Mouse (Mus musculus) gastrocnemius, postnatal 4 days (tissue): ENCODE results near the gene Sapcd2. TPM values are rescaled to one million over a fixed set of nuclear protein-coding genes. Genes with fewer than 3 reads are reported as not detected.
A peak's percentile ranks its signal among the peaks of the same experiment; 100 is the strongest.

ENCODE experiments used
- DNase-seq, 2 experiments: peaks; one replicate each; pipeline ENCODE4 v3.0.0; 2021 to 2022; ENCODE audit warnings: low spot score in 2 of 2, mixed read lengths in 2 of 2
- long read RNA-seq, 2 experiments: library from polyadenylated mRNA; stranded (forward); transcript quantifications; one replicate each; pipeline ENCODE4 v2.0.0; 2021
- total RNA-seq, 2 experiments: library from RNA; stranded (reverse); gene quantifications; 2 replicates each; pipeline ENCODE4 v1.2.3; 2021

Sapcd2 gene
- total RNA-seq = 1 to 10 TPM; 6.2 TPM
- long read RNA-seq, experiment 1, partial matches to known transcripts = 2 of 12 reads
- long read RNA-seq, experiment 1, other reads (novel, unspliced or antisense) = 5 of 12 reads
- long read RNA-seq, experiment 2, partial matches to known transcripts = 5 of 14 reads
- long read RNA-seq, experiment 2, other reads (novel, unspliced or antisense) = 2 of 14 reads

- DNase-seq = peak; percentile 60 to 82
Observed at GRCm38 (mm10) chr2:25371764-25372643, at the start of gene Sapcd2. Sapcd2 (plus strand) TSS chr2:25372321.

DNA sequence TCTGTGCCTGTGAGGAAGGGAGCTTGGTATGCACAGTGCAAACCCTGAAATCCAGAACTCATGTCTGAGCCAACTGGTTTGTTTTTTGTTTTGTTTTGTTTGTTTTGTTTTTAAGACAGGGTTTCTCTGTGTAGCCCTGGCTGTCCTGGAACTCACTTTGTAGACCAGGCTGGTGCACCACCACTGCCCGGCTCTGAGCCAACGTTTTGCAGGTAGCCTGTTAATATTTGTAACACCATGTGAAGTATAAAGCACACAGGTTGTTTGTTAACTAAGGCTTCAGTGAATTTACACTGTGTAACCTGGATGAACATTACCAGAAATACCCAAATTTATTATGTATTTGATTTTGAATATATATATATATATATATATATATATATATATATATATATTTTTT, 46.1 kb upstream of the Sapcd2 start:
- no peak for DNase-seq

DNA sequence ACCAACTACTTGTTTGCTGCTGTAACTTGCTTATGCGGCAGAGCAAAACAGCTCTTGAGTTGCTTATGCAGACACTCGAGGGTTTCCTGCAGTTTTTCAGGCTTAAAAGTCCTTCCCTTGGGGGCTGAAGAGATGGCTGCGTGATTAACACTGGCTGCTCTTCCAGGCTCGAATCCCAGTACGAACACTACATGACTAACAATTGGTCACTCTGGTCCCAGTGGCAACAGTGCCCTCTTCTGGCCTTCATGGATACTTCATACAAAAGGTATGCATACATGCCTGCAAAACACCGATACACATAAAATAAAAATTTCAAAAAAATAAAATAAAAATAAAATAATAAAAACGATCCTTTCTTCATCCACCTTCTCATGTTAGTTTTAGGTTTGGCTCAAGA, 43.7 kb upstream of the Sapcd2 start:
- DNase-seq = no peak

DNA sequence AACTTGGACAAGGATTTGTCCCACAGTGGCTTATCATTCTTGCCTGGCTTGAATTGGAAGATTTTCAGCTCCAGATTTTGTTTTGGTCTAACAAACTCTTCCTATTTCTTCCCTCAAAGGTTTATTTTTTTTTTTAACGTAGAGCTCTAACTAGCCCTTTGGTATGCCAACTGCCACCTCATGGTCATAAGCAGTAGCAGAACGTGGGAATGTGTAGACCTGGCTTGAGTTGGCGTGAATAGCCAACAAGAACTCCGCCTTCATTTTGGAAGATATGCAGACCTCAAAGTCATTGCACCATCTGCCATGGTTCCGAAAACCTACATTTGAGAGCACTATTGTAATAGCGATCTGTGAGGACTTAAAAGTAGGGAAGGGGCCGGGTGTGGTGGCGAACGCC, 40.7 kb upstream of the Sapcd2 start:
- no peak for DNase-seq

DNA sequence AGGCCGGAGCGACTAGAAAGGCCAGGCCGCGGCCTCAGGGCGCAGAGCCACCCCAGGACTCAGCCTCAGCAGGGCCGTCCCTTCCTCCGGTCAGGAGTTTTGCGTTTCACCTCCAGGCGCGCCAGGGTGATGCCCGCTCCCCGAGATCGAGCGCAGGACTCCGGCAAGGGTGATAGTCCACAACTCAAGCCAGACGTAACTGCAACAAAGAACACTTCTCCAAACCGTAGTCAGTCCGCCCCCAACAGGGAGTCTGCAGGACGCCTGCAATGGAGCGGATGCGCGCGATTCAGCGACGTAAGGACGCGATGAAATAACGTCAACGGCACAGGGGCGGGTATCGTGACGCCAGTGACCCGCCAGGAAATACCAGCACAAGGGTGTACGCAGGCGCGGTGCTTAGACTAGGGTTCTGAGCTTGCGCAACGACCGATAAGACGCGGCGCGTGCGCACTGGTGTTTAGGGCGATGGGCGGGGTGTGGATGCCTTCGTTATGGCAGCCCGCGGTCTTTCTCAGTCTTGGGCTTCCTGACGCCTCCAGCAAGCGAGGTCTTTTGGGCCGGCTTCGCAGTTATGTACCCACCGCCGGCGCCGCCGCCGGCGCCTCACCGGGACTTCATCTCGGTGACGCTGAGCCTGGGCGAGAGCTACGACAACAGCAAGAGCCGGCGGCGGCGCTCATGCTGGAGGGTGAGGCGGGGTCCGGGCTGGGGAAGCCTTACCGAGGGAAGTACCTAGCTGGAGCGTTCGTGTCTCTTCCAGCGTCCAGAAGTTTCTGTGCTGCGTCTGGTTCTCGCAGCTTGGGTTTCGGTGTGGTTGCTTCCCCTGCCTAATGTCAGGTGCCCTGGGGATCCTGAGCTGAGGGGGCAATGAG, 39.6 kb upstream of the Sapcd2 start, which contains the start of gene Man1b1:
Gene Man1b1, plus strand, starts transcription at position 53 of the 875 bp plus-strand sequence.
- peak; percentile 97 to 100 for DNase-seq

- no peak for DNase-seq
Observed at GRCm38 (mm10) chr2:25333569-25333968, 38.6 kb upstream of the Sapcd2 start.

GRCm38 (mm10) chr2:25338303-25338702, 33.8 kb upstream of the Sapcd2 start:
- no peak for DNase-seq

GRCm38 (mm10) chr2:25348162-25348561, 24.0 kb upstream of the Sapcd2 start:
- DNase-seq = no peak

- no peak for DNase-seq
Observed at GRCm38 (mm10) chr2:25349499-25349898, 22.6 kb upstream of the Sapcd2 start.

DNA sequence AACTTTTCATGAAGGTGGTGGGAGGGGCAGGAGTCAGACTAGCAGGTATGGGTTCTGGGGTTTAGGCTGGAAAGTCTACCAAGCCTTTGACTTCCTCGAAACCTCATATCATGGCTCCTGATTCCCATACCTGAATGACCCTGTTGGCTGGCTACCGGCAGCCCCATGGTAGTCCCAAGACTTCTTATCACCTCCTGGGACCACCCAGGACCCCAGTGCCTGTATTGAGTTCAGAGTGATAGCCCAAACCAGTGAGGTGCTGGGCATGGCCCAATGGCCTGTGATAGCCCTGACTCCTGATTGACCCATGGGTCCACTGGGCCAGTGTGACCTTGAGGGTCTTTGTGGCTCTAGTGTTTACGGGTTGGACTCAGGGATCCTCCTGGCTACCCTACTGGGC, 21.4 kb upstream of the Sapcd2 start:
- DNase-seq = peak in 1 of 2 experiments; percentile 6

GRCm38 (mm10) chr2:25354211-25354610, 17.9 kb upstream of the Sapcd2 start:
- DNase-seq = no peak

GRCm38 (mm10) chr2:25355419-25356066, 16.6 kb upstream of the Sapcd2 start:
- no peak for DNase-seq

- DNase-seq = peak; percentile 53 to 81
Observed at GRCm38 (mm10) chr2:25356208-25357079, 15.7 kb upstream of the Sapcd2 start, which contains the start of gene Dpp7. Dpp7 (minus strand) TSS chr2:25356359.

- DNase-seq = no peak
Observed at GRCm38 (mm10) chr2:25359848-25360247, 12.3 kb upstream of the Sapcd2 start.

GRCm38 (mm10) chr2:25363478-25364178, 8.5 kb upstream of the Sapcd2 start:
- DNase-seq = no peak

- no peak for DNase-seq
Observed at GRCm38 (mm10) chr2:25364313-25364712, 7.8 kb upstream of the Sapcd2 start.

- DNase-seq = no peak
Observed at GRCm38 (mm10) chr2:25364761-25365090, 7.4 kb upstream of the Sapcd2 start.

DNA sequence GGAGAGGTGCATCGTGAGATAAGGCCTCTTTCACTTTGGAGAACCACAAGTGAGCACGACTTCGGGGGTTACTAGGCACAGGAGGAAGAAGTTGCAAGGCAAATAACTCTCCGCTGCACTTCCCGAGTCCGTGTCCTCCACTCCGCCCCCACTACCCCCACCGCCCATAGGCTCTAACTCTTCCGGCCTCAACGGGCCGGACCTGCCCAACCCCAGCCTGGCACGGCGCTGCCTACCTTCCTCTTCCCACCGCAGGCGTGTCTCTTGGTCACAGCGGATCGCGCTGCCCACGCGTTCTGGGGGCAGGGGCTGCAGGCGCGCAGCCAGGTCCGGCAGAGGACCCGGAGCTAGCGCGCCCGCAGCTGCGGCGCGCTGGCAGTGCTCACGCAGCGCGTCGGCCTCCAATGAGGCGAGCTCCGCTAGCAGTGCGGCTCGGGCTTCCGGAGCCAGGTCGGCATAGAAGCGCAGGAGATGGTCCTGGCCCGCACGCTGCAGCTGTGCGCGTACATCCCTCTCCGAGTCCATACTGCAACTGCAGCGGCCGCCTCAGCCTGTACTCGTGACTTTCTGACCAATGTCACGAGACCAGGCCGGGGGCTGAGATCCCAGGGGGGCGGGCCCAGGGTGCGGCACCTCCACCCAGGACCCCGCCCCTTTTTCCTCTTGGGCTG, 6.9 kb upstream of the Sapcd2 start, which contains the start of gene Uap1l1:
Gene Uap1l1, minus strand, starts transcription at position 592 of the 671 bp plus-strand sequence.
- peak; percentile 75 to 86 for DNase-seq

DNA sequence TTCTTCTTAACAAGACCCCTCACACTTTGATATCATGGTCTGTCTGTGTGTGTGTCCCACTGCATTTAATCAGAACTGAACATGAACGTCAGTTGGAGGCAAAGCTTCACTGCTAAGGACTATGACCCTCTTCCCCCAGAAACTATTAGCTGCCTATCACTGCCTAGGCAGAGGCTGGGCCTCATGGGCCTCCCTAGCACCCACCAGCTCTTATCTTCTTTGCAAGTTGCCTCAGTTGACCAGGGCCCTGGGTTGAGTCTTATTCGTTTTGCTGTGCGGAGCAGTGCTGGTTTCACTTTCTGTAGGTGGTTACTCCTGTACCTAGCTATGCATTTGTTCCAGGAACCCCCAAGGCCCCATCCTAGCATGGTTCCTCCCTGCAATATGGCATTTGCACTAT, 2.1 kb upstream of the Sapcd2 start:
- no peak for DNase-seq
